Mouse (Mus musculus): ENCODE data around the gene Gpsm3. TPM values are rescaled to one million over a fixed set of nuclear protein-coding genes. Genes with fewer than 3 reads are reported as not detected.
A peak's percentile ranks its signal among the peaks of the same experiment; 100 is the strongest.

Gpsm3 gene
- polyA plus RNA-seq, 1 experiment from 2014 or later, result 4.8 TPM

DNA sequence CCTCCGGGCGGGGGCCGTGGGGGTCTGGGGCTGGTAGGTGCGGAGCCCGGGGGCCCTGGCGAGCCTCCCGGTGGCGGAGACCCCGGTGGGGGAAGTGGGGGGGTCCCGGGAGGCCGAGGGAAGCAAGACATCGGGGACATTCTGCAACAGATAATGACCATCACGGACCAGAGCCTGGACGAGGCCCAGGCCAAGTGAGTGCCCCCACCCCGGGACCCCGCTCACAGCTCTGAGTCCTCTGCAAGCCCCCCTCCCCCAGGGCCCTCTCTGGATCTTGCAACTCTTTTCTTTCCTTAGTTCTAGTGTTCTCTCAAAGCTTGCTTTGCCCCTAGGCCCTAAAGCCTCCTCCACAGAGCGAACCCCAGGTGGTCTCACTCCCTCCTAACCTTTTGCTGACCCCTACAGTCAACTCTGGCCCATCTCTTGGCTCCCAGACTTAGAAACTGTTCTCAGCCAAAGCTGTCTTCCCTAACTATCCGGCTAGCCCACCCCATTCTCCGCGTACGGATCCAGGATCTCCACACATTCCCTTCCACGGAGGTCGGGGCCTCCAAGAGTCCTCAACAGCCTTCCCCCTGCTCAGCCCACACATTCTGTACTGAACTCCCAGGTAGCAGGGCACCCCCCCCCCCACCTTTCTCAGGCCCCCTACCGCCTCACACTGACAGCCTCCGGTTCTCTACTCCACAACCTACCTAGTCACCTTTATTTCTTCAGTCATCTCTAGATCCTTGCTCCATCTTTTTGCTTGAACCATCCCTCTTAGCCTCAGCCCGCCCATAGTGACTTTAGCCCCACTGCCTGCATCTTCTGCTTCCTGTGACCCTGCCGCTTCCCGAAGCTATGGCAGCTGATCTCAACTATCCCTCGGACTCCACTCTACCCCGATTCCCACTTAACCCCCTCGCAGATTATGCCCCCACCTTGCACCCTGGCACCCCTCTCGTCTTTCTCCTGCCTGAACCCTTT, 3.3 kb downstream of the Gpsm3 start:
- ATAC-seq (ENCODE audit: low FRiP score), result peak; percentile 39
- WGBS, result 3% methylated on average over 29 of the region's 32 CpGs
- Histone ChIP-seq H3K4me3 (ENCODE audit: low read depth, low read length) (peak overlapping the region; percentile 73), H3K27me3 (ENCODE audit: control insufficient read depth, insufficient read depth, low read length) (no peaks in the 10 kb centered on the region), H3K4me1 (ENCODE audit: control insufficient read depth, insufficient read depth, low read length) (peaks cover 58% of the 10 kb centered on the region), H3K9ac (ENCODE audit: low read length) (peak overlapping the region; percentile 96), H3K36me3 (ENCODE audit: control insufficient read depth, insufficient read depth, low read length) (peaks cover 5% of the 10 kb centered on the region; the same call in 1 of the 2 replicates), H3K4me2 (peak overlapping the region; percentile 82), H3K27ac (ENCODE audit: low read depth, low read length) (peak overlapping the region; percentile 97), H3K9me3 (ENCODE audit: control insufficient read depth, low read length) (no peaks in the 10 kb centered on the region)
- peak; percentile 94 for DNase-seq (ENCODE audit: low spot score, missing footprints)

DNA sequence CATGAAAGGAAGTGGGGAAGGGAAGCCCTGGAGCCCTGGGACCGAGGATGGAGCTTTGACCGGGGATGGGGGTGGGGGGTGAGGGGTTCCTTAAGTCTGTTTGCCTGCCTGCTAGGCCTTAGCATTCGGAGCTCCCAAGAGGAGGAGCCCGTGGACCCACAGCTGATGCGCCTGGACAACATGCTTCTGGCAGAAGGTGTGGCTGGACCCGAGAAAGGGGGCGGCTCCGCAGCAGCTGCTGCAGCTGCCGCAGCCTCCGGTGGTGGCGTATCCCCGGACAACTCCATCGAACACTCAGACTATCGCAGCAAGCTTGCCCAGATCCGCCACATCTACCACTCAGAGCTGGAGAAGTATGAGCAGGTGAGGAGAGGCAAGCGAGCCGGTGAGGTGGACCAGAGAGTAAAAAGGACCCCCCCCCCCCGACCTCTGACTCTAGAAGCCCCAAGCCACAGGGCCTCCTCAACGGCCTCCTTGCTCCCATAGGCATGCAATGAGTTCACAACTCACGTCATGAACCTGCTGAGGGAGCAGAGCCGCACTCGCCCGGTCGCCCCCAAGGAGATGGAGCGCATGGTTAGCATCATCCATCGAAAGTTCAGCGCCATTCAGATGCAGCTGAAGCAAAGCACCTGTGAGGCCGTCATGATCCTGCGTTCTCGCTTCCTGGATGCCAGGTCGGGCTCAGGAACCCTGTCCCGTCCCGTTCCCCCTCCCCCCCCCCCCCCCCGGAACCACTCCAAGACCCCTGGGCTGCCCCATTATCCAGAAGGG, 4.3 kb downstream of the Gpsm3 start:
- Histone ChIP-seq H3K4me3 (ENCODE audit: low read depth, low read length) (peak overlapping the region; percentile 73), H3K9me3 (ENCODE audit: control insufficient read depth, low read length) (no peaks in the 10 kb centered on the region), H3K4me1 (ENCODE audit: control insufficient read depth, insufficient read depth, low read length) (peaks cover 50% of the 10 kb centered on the region), H3K27me3 (ENCODE audit: control insufficient read depth, insufficient read depth, low read length) (no peaks in the 10 kb centered on the region), H3K4me2 (peak overlapping the region; percentile 82), H3K36me3 (ENCODE audit: control insufficient read depth, insufficient read depth, low read length) (peaks cover 5% of the 10 kb centered on the region; the same call in 1 of the 2 replicates), H3K27ac (ENCODE audit: low read depth, low read length) (peak overlapping the region; percentile 97), H3K9ac (ENCODE audit: low read length) (peak overlapping the region; percentile 96)
- WGBS, result 52% methylated on average over 34 of the region's 34 CpGs
- ATAC-seq (ENCODE audit: low FRiP score), result no peak
- no peak for DNase-seq (ENCODE audit: low spot score, missing footprints)

DNA sequence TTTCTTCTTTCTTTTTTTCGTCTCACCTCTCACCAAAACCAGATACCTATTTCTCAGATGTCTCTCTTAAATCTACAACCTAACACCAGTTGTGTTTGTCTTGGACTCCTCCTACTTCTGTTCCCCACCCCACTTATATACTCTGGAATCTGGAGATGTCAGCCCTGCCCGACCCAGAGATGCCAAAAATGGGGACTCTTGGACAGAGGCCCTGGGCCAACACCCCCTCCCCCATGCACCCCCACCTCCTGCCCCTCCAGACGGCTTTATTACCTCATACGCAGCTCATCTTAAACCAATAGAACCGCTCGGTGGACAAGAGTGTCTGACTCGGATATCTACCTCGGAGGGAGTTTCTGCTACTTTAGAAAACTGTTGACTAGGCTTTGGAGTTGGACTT, 6.5 kb downstream of the Gpsm3 start:
- no peak overlapping the region for H3K4me3 ChIP-seq (ENCODE audit: low read depth, low read length)
- H3K27ac ChIP-seq (ENCODE audit: low read depth, low read length), result no peak overlapping the region
- 81% methylated on average over 8 of the region's 8 CpGs for WGBS
- H3K27me3 ChIP-seq (ENCODE audit: control insufficient read depth, insufficient read depth, low read length), result no peaks in the 10 kb centered on the region
- H3K9ac ChIP-seq (ENCODE audit: low read length), result no peak overlapping the region
- H3K4me2 ChIP-seq, result no peak overlapping the region
- H3K9me3 ChIP-seq (ENCODE audit: control insufficient read depth, low read length), result no peaks in the 10 kb centered on the region
- peaks cover 12% of the 10 kb centered on the region for H3K36me3 ChIP-seq (ENCODE audit: control insufficient read depth, insufficient read depth, low read length)
- DNase-seq (ENCODE audit: low spot score, missing footprints), result no peak
- peaks cover 29% of the 10 kb centered on the region for H3K4me1 ChIP-seq (ENCODE audit: control insufficient read depth, insufficient read depth, low read length)
- ATAC-seq (ENCODE audit: low FRiP score), result no peak

DNA sequence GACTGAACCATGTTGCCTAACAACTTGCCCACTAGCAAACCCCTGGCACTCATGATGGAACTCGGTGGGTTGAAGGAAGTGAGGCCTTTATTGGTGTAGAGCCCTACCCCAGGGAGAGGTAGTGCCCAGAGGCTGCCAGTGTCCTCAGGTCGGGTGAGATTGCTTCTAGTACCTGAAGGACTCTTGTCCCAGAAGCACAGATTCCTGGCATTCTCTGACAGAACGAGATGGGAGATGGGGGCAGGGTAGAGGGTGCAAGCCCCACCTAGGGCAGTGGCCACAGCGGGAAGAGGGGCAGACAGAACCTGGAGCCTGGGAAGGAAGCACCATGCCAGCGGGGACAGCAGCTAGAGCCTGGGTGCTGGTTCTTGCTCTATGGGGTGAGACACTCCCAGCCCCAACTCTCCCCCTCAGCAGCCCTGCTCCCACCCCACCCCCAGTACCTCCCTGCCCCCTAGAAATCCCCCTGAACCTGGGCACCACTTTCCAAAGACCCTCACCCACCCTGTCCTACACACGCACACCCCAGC, 8.0 kb downstream of the Gpsm3 start, which contains the start of gene Ager:
Ager (plus strand) TSS at position 297 of the 530 bp plus-strand sequence.
- peak; percentile 78 for DNase-seq (ENCODE audit: low spot score, missing footprints)
- H3K36me3 ChIP-seq (ENCODE audit: control insufficient read depth, insufficient read depth, low read length), result peaks cover 12% of the 10 kb centered on the region
- ATAC-seq (ENCODE audit: low FRiP score), result no peak
- H3K4me1 ChIP-seq (ENCODE audit: control insufficient read depth, insufficient read depth, low read length), result peaks cover 30% of the 10 kb centered on the region
- H3K9me3 ChIP-seq (ENCODE audit: control insufficient read depth, low read length), result no peaks in the 10 kb centered on the region
- 21% methylated on average over 6 of the region's 6 CpGs for WGBS
- no peak within 1 kb of the TSS for H3K4me2 ChIP-seq
- H3K27ac ChIP-seq (ENCODE audit: low read depth, low read length), result no peak within 1 kb of the TSS
- H3K9ac ChIP-seq (ENCODE audit: low read length), result no peak within 1 kb of the TSS
- no peak within 1 kb of the TSS for H3K4me3 ChIP-seq (ENCODE audit: low read depth, low read length)
- H3K27me3 ChIP-seq (ENCODE audit: control insufficient read depth, insufficient read depth, low read length), result no peaks in the 10 kb centered on the region

DNA sequence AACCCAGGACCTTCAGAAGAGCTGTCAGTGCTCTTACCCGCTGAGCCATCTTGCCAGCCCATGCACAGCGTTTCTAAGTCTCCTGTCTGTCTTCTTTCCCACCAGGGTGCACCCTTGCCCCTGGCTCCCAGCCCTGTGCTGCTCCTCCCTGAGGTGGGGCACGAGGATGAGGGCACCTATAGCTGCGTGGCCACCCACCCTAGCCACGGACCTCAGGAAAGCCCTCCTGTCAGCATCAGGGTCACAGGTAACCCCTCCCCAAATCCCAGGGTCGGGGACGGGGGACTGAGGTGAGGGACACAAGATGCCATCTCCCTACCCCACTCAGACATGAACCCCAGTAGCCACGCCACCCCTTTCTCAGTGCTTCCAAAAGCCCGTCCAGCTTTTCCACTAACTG, 10.3 kb downstream of the Gpsm3 start:
- WGBS, result 74% methylated on average over 9 of the region's 9 CpGs

DNA sequence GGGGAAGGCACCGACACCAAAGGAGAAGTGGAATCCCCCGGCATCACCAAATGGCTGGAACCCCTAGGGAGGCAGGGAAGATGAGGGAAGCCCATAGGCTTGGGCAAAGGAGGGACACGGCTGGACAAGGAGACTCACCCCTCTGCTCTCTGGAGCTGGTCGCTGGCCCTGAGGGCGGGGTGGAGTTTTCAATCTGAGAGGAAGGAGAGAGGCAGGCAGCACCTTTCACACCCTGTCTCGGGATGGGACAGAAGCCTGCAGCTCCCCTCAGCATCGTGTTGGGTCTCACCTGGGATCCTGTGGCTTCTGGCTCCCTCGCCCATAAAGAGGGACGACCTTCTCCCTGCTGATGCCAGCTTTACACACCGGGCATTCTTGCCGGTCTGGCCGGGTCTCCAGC, 12.2 kb downstream of the Gpsm3 start:
- no peak overlapping the region for H3K9ac ChIP-seq (ENCODE audit: low read length)
- H3K27ac ChIP-seq (ENCODE audit: low read depth, low read length), result no peak overlapping the region
- H3K4me1 ChIP-seq (ENCODE audit: control insufficient read depth, insufficient read depth, low read length), result peaks cover 25% of the 10 kb centered on the region
- WGBS, result 92% methylated on average over 12 of the region's 12 CpGs
- ATAC-seq (ENCODE audit: low FRiP score) (no peak), DNase-seq (ENCODE audit: low spot score, missing footprints) (no peak)
- peak overlapping the region; percentile 91 for H3K4me2 ChIP-seq
- H3K27me3 ChIP-seq (ENCODE audit: control insufficient read depth, insufficient read depth, low read length), result no peaks in the 10 kb centered on the region
- H3K9me3 ChIP-seq (ENCODE audit: control insufficient read depth, low read length), result no peaks in the 10 kb centered on the region
- H3K4me3 ChIP-seq (ENCODE audit: low read depth, low read length), result no peak overlapping the region
- peaks cover 7% of the 10 kb centered on the region for H3K36me3 ChIP-seq (ENCODE audit: control insufficient read depth, insufficient read depth, low read length)

More for the DNA sequence above, 10.3 kb downstream of the Gpsm3 start:
- Histone ChIP-seq H3K4me1 (ENCODE audit: control insufficient read depth, insufficient read depth, low read length) (peaks cover 22% of the 10 kb centered on the region), H3K27ac (ENCODE audit: low read depth, low read length) (no peak overlapping the region), H3K9ac (ENCODE audit: low read length) (no peak overlapping the region), H3K27me3 (ENCODE audit: control insufficient read depth, insufficient read depth, low read length) (no peaks in the 10 kb centered on the region), H3K4me2 (no peak overlapping the region), H3K9me3 (ENCODE audit: control insufficient read depth, low read length) (no peaks in the 10 kb centered on the region), H3K36me3 (ENCODE audit: control insufficient read depth, insufficient read depth, low read length) (peaks cover 10% of the 10 kb centered on the region), H3K4me3 (ENCODE audit: low read depth, low read length) (no peak overlapping the region)
- ATAC-seq (ENCODE audit: low FRiP score) (no peak), DNase-seq (ENCODE audit: low spot score, missing footprints) (peak; percentile 10)

DNA sequence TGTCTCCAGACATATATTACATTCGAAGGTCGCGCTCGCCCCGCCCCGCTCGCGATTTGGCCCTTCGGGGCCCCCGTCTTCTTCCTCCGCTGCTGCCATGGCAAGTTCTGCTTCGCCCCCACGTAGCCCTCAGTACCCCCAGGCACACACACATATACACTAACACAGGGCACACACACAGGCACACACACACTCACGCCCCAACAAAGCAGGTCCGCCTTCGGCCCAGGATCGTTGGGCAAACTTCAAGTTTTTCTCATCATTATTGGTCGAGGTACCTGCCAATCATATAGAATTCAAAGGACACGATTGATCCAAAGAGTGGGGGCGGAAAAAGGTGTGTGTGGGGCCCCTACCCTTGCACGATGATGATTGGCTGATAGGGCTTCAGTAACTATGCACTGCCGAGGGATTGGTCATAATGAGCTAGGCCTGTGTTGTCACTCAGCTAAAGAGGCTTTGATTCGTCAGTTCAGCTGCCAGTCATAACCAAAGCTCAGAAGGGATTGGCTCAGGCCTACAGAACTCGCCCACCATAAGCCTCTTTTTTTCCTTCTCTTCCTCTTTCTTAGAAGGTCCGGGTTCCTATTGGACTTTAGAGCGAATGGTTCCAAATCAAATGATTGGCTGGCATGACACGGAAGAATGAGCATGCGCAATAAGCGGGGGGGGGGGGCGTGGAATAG, 13.9 kb downstream of the Gpsm3 start, which contains the start of gene Rnf5:
Rnf5 (minus strand) TSS at position 316 of the 686 bp plus-strand sequence.
- H3K4me3 ChIP-seq (ENCODE audit: low read depth, low read length), result peak within 1 kb of the TSS; percentile 99
- no peaks in the 10 kb centered on the region for H3K9me3 ChIP-seq (ENCODE audit: control insufficient read depth, low read length)
- H3K9ac ChIP-seq (ENCODE audit: low read length), result peak within 1 kb of the TSS; percentile 96
- H3K27me3 ChIP-seq (ENCODE audit: control insufficient read depth, insufficient read depth, low read length), result no peaks in the 10 kb centered on the region
- H3K4me1 ChIP-seq (ENCODE audit: control insufficient read depth, insufficient read depth, low read length), result peaks cover 26% of the 10 kb centered on the region
- peak; percentile 94 for ATAC-seq (ENCODE audit: low FRiP score)
- DNase-seq (ENCODE audit: low spot score, missing footprints), result peak; percentile 99
- under 1% methylated on average over 28 of the region's 30 CpGs for WGBS
- peak within 1 kb of the TSS; percentile 88 for H3K27ac ChIP-seq (ENCODE audit: low read depth, low read length)
- peak within 1 kb of the TSS; percentile 97 for H3K4me2 ChIP-seq
- peaks cover 7% of the 10 kb centered on the region for H3K36me3 ChIP-seq (ENCODE audit: control insufficient read depth, insufficient read depth, low read length)

DNA sequence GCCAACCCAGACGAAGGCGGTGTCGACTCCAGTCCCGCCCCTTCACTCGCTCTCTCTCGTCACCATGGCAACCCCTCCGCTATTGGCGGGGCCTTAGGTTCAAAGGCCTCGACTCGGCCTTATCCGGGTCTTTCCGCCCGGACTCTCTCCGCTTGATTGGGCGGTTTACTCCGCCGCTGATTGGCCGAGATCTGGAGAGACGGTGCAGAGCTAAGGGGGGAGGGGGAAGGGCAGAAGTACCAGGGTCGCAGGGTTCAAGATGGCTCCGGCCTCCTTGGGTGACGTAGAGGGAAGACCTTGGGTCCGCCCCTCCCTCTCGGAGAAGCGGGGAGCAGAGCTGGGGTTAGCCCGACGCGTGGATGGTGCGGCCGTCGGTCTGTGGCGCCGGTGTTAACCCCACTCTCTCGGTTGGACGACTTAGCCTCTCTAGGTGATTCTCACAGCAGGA, 14.5 kb downstream of the Gpsm3 start, which contains the start of gene Agpat1:
Agpat1 (plus strand) TSS at position 202 of the 448 bp plus-strand sequence.
- H3K4me3 ChIP-seq (ENCODE audit: low read depth, low read length), result peak within 1 kb of the TSS; percentile 99
- peaks cover 26% of the 10 kb centered on the region for H3K4me1 ChIP-seq (ENCODE audit: control insufficient read depth, insufficient read depth, low read length)
- DNase-seq (ENCODE audit: low spot score, missing footprints) (peak; percentile 100), ATAC-seq (ENCODE audit: low FRiP score) (peak; percentile 89)
- H3K27me3 ChIP-seq (ENCODE audit: control insufficient read depth, insufficient read depth, low read length), result no peaks in the 10 kb centered on the region
- H3K9me3 ChIP-seq (ENCODE audit: control insufficient read depth, low read length), result no peaks in the 10 kb centered on the region
- WGBS, result under 1% methylated on average over 33 of the region's 35 CpGs
- H3K4me2 ChIP-seq, result peak within 1 kb of the TSS; percentile 97
- peaks cover 7% of the 10 kb centered on the region for H3K36me3 ChIP-seq (ENCODE audit: control insufficient read depth, insufficient read depth, low read length)
- peak within 1 kb of the TSS; percentile 96 for H3K9ac ChIP-seq (ENCODE audit: low read length)
- H3K27ac ChIP-seq (ENCODE audit: low read depth, low read length), result peak within 1 kb of the TSS; percentile 88
